Mouse (Mus musculus) layer of hippocampus, adult 6 months (tissue): Measurements from ENCODE around the gene E430018J23Rik. TPM values are rescaled to one million over a fixed set of nuclear protein-coding genes. Genes with fewer than 3 reads are reported as not detected.

Experiments
- long read RNA-seq, 2 experiments: library from polyadenylated mRNA; unstranded; transcript quantifications; one replicate each; pipeline ENCODE4 v2.0.0; 2019 to 2020
- polyA plus RNA-seq: library from polyadenylated mRNA; unstranded; fragments of <200 nt; fragmentation: Nextera tagmentation; gene quantifications from 2 replicates; pipeline ENCODE4 v1.2.3, GENCODE M21; 2021

Gene E430018J23Rik
- 3.6 TPM in 2 replicates for polyA plus RNA-seq
- long read RNA-seq, experiment 1, partial matches to known transcripts, result 2 of 9 reads
- long read RNA-seq, experiment 1, other reads (novel, unspliced or antisense), result 2 of 9 reads
- long read RNA-seq, experiment 2, transcript E430018J23Rik-203 (3 exons, 3,324 nt), result major isoform, 7 of 21 reads
- long read RNA-seq, experiment 2, partial matches to known transcripts, result 1 of 21 reads
- long read RNA-seq, experiment 2, other reads (novel, unspliced or antisense), result 7 of 21 reads

GRCm38 (mm10) chr7:127393157-127393943 lies at the start of gene E430018J23Rik:
TSS of gene E430018J23Rik (minus strand) at chr7:127393629.

GRCm38 (mm10) chr7:127421388-127422191 lies 28.2 kb upstream of the E430018J23Rik start, which contains the start of gene Zfp688:
TSS of gene Zfp688 (minus strand) at chr7:127422068.

GRCm38 (mm10) chr7:127406002-127406987 lies 12.9 kb upstream of the E430018J23Rik start, which contains the start of gene Zfp764:
TSS of gene Zfp764 (minus strand) at chr7:127406822.

DNA sequence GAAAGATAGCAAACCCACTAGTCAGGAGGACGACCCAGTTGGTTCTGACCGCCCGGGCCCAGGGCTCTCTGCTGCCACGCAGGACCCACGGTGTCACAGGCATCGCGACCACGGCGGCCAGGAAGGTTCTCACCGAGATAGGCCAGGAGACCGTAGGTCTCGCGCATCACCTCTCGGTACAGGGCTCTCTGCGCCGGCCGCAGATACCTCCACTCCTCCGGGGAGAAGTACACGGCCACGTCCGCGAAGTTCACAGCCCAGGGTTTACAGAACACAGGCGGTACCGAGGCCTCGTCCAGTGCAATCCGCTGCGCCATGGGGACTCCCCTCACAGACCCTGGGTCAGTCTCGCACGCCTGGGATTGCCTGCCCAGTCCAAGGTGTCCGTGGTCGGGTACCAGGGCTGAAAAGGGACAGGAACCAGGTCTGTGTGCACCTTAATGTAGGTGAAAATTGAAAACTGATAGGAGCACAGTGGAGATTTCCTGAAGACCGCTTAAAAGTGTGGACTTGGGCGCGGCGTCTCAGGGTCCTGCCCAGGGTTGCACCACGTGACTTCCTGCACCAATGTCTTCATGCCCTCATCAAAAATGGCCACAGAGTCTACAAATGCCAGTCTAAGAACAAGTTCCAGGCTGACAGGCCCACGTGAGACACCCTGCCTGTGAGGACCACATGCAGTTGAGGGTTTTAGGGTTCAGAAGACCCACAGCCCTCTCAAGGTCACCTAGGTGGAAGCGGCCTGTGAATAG lies 6.6 kb downstream of the E430018J23Rik start, which contains the start of gene 9130019O22Rik:
Gene 9130019O22Rik (minus strand): TSS at position 526 of the 752 bp plus-strand sequence.

DNA sequence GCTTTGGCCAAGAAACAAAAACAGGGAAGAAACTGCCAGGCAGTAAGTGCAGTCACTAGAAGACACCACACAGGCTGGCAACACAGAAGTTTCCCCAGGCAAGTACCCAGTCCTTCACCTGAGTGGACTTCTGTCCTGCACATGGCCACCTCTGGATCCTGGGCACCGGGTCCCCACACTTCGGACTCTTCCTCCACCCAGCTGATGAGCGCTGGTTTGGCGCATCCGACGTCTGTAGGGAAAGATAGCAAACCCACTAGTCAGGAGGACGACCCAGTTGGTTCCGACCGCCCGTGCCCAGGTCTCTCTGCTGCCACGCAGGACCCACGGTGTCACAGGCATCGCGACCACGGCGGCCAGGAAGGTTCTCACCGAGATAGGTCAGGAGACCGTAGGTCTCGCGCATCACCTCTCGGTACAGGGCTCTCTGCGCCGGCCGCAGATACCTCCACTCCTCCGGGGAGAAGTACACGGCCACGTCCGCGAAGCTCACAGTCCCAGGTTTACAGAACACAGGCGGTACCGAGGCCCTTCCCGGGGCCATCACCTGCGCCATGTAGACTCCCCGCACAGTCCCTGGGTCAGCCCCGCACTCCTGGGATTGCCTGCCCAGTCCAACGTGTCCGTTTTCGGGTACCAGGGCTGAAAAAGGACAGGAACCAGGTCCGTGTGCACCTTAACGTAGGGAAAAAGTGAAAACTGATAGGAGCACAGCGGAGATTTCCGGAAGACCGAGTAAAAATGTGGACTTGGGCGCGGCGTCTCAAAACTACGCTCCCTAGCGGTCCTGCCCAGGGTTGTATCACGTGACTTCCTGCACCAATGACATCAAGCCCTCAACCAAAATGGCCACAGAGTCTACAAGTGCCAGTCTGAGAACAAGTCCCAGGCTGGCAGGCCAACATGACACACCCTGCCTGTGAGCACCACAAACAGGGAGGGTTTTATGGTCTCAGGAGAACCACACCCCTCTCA lies 17.9 kb downstream of the E430018J23Rik start, which contains the start of gene Zfp747:
Gene Zfp747 (minus strand): TSS at position 780 of the 975 bp plus-strand sequence.

GRCm38 (mm10) chr7:127345512-127346325 lies 47.7 kb downstream of the E430018J23Rik start, which contains the start of gene Zfp768:
TSS of gene Zfp768 (minus strand) at chr7:127345589.

Other genes with a start within 250 kb of the E430018J23Rik start
- 30.0 and 34.9 TPM in 2 replicates for gene Cd2bp2, start 197.6 kb downstream of the E430018J23Rik start, polyA plus RNA-seq
- gene Tbc1d10b, start 185.2 kb downstream of the E430018J23Rik start, polyA plus RNA-seq, result 8.5 and 9.3 TPM in 2 replicates
- gene Mylpf, start 184.7 kb downstream of the E430018J23Rik start, polyA plus RNA-seq, result 4.1 and 5.1 TPM in 2 replicates
- gene Zfp553, start 160.6 kb downstream of the E430018J23Rik start, polyA plus RNA-seq, result 12.1 and 12.3 TPM in 2 replicates
- gene Sept1, start 160.5 kb downstream of the E430018J23Rik start, polyA plus RNA-seq, result 1.3 and 2.0 TPM in 2 replicates
- gene Zfp771, start 149.4 kb downstream of the E430018J23Rik start, polyA plus RNA-seq, result 61.1 and 73.1 TPM in 2 replicates
- 66.6 and 67.2 TPM in 2 replicates for gene Dctpp1, start 132.9 kb downstream of the E430018J23Rik start, polyA plus RNA-seq
- 60.4 and 69.7 TPM in 2 replicates for gene Sephs2, start 119.6 kb downstream of the E430018J23Rik start, polyA plus RNA-seq
- 0.04 and 0.14 TPM in 2 replicates for gene Itgal, start 97.4 kb downstream of the E430018J23Rik start, polyA plus RNA-seq
- gene Zfp768, start 48.0 kb downstream of the E430018J23Rik start, polyA plus RNA-seq, result 1.9 and 2.1 TPM in 2 replicates
- gene Zfp747, start 17.6 kb downstream of the E430018J23Rik start, polyA plus RNA-seq, result 3.3 and 3.5 TPM in 2 replicates
- gene 9130019O22Rik, start 6.5 kb downstream of the E430018J23Rik start, polyA plus RNA-seq, result 1.6 and 2.0 TPM in 2 replicates
- 2.1 and 3.2 TPM in 2 replicates for gene Zfp764, start 13.2 kb upstream of the E430018J23Rik start, polyA plus RNA-seq
- gene Zfp688, start 28.4 kb upstream of the E430018J23Rik start, polyA plus RNA-seq, result 30.1 and 32.4 TPM in 2 replicates
- gene Zfp689, start 55.5 kb upstream of the E430018J23Rik start, polyA plus RNA-seq, result 3.2 TPM in 2 replicates
- gene Prr14, start 66.0 kb upstream of the E430018J23Rik start, polyA plus RNA-seq, result 13.1 and 16.1 TPM in 2 replicates
- 4.1 and 5.4 TPM in 2 replicates for gene Fbrs, start 85.6 kb upstream of the E430018J23Rik start, polyA plus RNA-seq
- gene Srcap, start 118.4 kb upstream of the E430018J23Rik start, polyA plus RNA-seq, result 11.6 and 14.6 TPM in 2 replicates
- gene Gm42715, start 126.0 kb upstream of the E430018J23Rik start, polyA plus RNA-seq, result 1.3 and 2.9 TPM in 2 replicates
- gene Tmem265, start 167.8 kb upstream of the E430018J23Rik start, polyA plus RNA-seq, result 0.69 TPM in 1 of 2 replicates, not detected in the other
- 17.9 and 19.5 TPM in 2 replicates for gene Phkg2, start 179.7 kb upstream of the E430018J23Rik start, polyA plus RNA-seq
- 14.1 and 19.3 TPM in 2 replicates for gene Ccdc189, start 195.0 kb upstream of the E430018J23Rik start, polyA plus RNA-seq
- gene Rnf40, start 195.1 kb upstream of the E430018J23Rik start, polyA plus RNA-seq, result 8.5 and 10.1 TPM in 2 replicates
- 2.6 and 3.4 TPM in 2 replicates for gene Zfp629, start 222.2 kb upstream of the E430018J23Rik start, polyA plus RNA-seq